Mouse (Mus musculus): Measurements from ENCODE around the gene Cryl1. TPM values are rescaled to one million over a fixed set of nuclear protein-coding genes. Genes with fewer than 3 reads are reported as not detected.

The Cryl1 gene
- polyA plus RNA-seq, 1 experiment from 2014 or later: 12.2 TPM

- H3K27ac ChIP-seq (replicated peaks): no peak overlapping the region; the same call in 1 of the 2 replicates
- WGBS: 45% methylated on average over 3 of the region's 3 CpGs
- H3K4me2 ChIP-seq: no peak overlapping the region
- no peak for ATAC-seq (ENCODE audit: low FRiP score)
- H3K9ac ChIP-seq (replicated peaks): no peak overlapping the region
- H3K4me3 ChIP-seq (replicated peaks): no peak overlapping the region
- no peaks in the 10 kb centered on the region for H3K36me3 ChIP-seq
- H3K9me3 ChIP-seq (replicated peaks): no peaks in the 10 kb centered on the region
- 0 out of 2 replicates have a peak, but pooled peaks cover 4% of the 10 kb centered on the region for H3K4me1 ChIP-seq
- H3K27me3 ChIP-seq (replicated peaks): no peaks in the 10 kb centered on the region
Observed at GRCm38 (mm10) chr14:57315976-57316375, 82.4 kb downstream of the Cryl1 start.

GRCm38 (mm10) chr14:57315551-57315950 lies 82.8 kb downstream of the Cryl1 start:
- Histone ChIP-seq H3K9ac (replicated peaks) (no peak overlapping the region), H3K4me1 (0 out of 2 replicates have a peak, but pooled peaks cover 4% of the 10 kb centered on the region), H3K36me3 (no peaks in the 10 kb centered on the region), H3K4me2 (no peak overlapping the region), H3K9me3 (replicated peaks) (no peaks in the 10 kb centered on the region), H3K27me3 (replicated peaks) (no peaks in the 10 kb centered on the region), H3K4me3 (replicated peaks) (no peak overlapping the region), H3K27ac (replicated peaks) (no peak overlapping the region)
- no peak for ATAC-seq (ENCODE audit: low FRiP score)
- 61% methylated on average over 7 of the region's 7 CpGs for WGBS

GRCm38 (mm10) chr14:57301600-57302230 lies 96.6 kb downstream of the Cryl1 start:
- WGBS: 85% methylated on average over 11 of the region's 11 CpGs
- Histone ChIP-seq H3K4me3 (replicated peaks) (no peak overlapping the region), H3K4me1 (no peaks in the 10 kb centered on the region), H3K9me3 (replicated peaks) (no peaks in the 10 kb centered on the region), H3K36me3 (no peaks in the 10 kb centered on the region), H3K27ac (replicated peaks) (no peak overlapping the region), H3K9ac (replicated peaks) (no peak overlapping the region), H3K27me3 (replicated peaks) (no peaks in the 10 kb centered on the region), H3K4me2 (no peak overlapping the region)
- ATAC-seq (ENCODE audit: low FRiP score): no peak

GRCm38 (mm10) chr14:57300530-57300929 lies 97.8 kb downstream of the Cryl1 start:
- 57% methylated on average over 2 of the region's 2 CpGs for WGBS
- no peak overlapping the region for H3K4me3 ChIP-seq (replicated peaks)
- ATAC-seq (ENCODE audit: low FRiP score): no peak

GRCm38 (mm10) chr14:57297672-57298071 lies 100.7 kb downstream of the Cryl1 start:
- Histone ChIP-seq H3K36me3 (no peaks in the 10 kb centered on the region), H3K27me3 (replicated peaks) (no peaks in the 10 kb centered on the region), H3K4me2 (no peak overlapping the region), H3K27ac (replicated peaks) (no peak overlapping the region), H3K4me3 (replicated peaks) (no peak overlapping the region), H3K9me3 (replicated peaks) (no peaks in the 10 kb centered on the region), H3K9ac (replicated peaks) (no peak overlapping the region), H3K4me1 (no peaks in the 10 kb centered on the region)
- WGBS: 52% methylated on average over 5 of the region's 5 CpGs
- no peak for ATAC-seq (ENCODE audit: low FRiP score)

More at GRCm38 (mm10) chr14:57300530-57300929, 97.8 kb downstream of the Cryl1 start:
- H3K9ac ChIP-seq (replicated peaks): no peak overlapping the region
- no peak overlapping the region for H3K27ac ChIP-seq (replicated peaks)
- no peaks in the 10 kb centered on the region for H3K27me3 ChIP-seq (replicated peaks)
- H3K36me3 ChIP-seq: no peaks in the 10 kb centered on the region
- H3K4me2 ChIP-seq: no peak overlapping the region
- no peaks in the 10 kb centered on the region for H3K9me3 ChIP-seq (replicated peaks)
- no peaks in the 10 kb centered on the region for H3K4me1 ChIP-seq

- no peak for ATAC-seq (ENCODE audit: low FRiP score)
- Histone ChIP-seq H3K4me3 (replicated peaks) (no peak overlapping the region), H3K4me1 (no peaks in the 10 kb centered on the region)
Observed at GRCm38 (mm10) chr14:57291399-57291942, 106.9 kb downstream of the Cryl1 start.

GRCm38 (mm10) chr14:57289105-57289504 lies 109.2 kb downstream of the Cryl1 start:
- Histone ChIP-seq H3K9ac (replicated peaks) (no peak overlapping the region), H3K9me3 (replicated peaks) (no peaks in the 10 kb centered on the region), H3K36me3 (no peaks in the 10 kb centered on the region), H3K27me3 (replicated peaks) (no peaks in the 10 kb centered on the region), H3K4me2 (no peak overlapping the region), H3K4me3 (replicated peaks) (no peak overlapping the region), H3K4me1 (no peaks in the 10 kb centered on the region), H3K27ac (replicated peaks) (no peak overlapping the region)
- no peak for ATAC-seq (ENCODE audit: low FRiP score)
- WGBS: 24% methylated on average over 9 of the region's 9 CpGs

More at GRCm38 (mm10) chr14:57291399-57291942, 106.9 kb downstream of the Cryl1 start:
- Histone ChIP-seq H3K4me2 (no peak overlapping the region), H3K27ac (replicated peaks) (no peak overlapping the region), H3K36me3 (no peaks in the 10 kb centered on the region), H3K9ac (replicated peaks) (no peak overlapping the region), H3K27me3 (replicated peaks) (no peaks in the 10 kb centered on the region), H3K9me3 (replicated peaks) (no peaks in the 10 kb centered on the region)
- WGBS: 87% methylated on average over 7 of the region's 7 CpGs

GRCm38 (mm10) chr14:57283816-57284215 lies 114.5 kb downstream of the Cryl1 start:
- no peak overlapping the region for H3K4me3 ChIP-seq (replicated peaks)
- no peak overlapping the region for H3K9ac ChIP-seq (replicated peaks)
- no peaks in the 10 kb centered on the region for H3K9me3 ChIP-seq (replicated peaks)
- no peaks in the 10 kb centered on the region for H3K36me3 ChIP-seq
- no peaks in the 10 kb centered on the region for H3K27me3 ChIP-seq (replicated peaks)
- no peaks in the 10 kb centered on the region for H3K4me1 ChIP-seq
- ATAC-seq (ENCODE audit: low FRiP score): no peak
- 76% methylated on average over 5 of the region's 5 CpGs for WGBS
- no peak overlapping the region for H3K27ac ChIP-seq (replicated peaks)
- H3K4me2 ChIP-seq: no peak overlapping the region

GRCm38 (mm10) chr14:57282591-57282990 lies 115.7 kb downstream of the Cryl1 start:
- no peak overlapping the region for H3K4me3 ChIP-seq (replicated peaks)
- H3K27ac ChIP-seq (replicated peaks): no peak overlapping the region
- WGBS: 40% methylated on average over 2 of the region's 2 CpGs
- ATAC-seq (ENCODE audit: low FRiP score): no peak
- H3K27me3 ChIP-seq (replicated peaks): no peaks in the 10 kb centered on the region
- H3K4me2 ChIP-seq: no peak overlapping the region
- no peaks in the 10 kb centered on the region for H3K9me3 ChIP-seq (replicated peaks)
- no peaks in the 10 kb centered on the region for H3K36me3 ChIP-seq
- H3K4me1 ChIP-seq: no peaks in the 10 kb centered on the region
- no peak overlapping the region for H3K9ac ChIP-seq (replicated peaks)

- no peaks in the 10 kb centered on the region for H3K27me3 ChIP-seq (replicated peaks)
- no peak overlapping the region for H3K4me2 ChIP-seq
- no peaks in the 10 kb centered on the region for H3K36me3 ChIP-seq
- H3K4me3 ChIP-seq (replicated peaks): no peak overlapping the region
- WGBS: 95% methylated on average over 3 of the region's 3 CpGs
- no peak overlapping the region for H3K9ac ChIP-seq (replicated peaks)
- no peaks in the 10 kb centered on the region for H3K9me3 ChIP-seq (replicated peaks)
- no peak overlapping the region for H3K27ac ChIP-seq (replicated peaks)
- H3K4me1 ChIP-seq: no peaks in the 10 kb centered on the region
- no peak for ATAC-seq (ENCODE audit: low FRiP score)
Observed at GRCm38 (mm10) chr14:57280835-57281234, 117.5 kb downstream of the Cryl1 start.

- H3K4me2 ChIP-seq: no peak overlapping the region
- 91% methylated on average over 7 of the region's 7 CpGs for WGBS
Observed at GRCm38 (mm10) chr14:57276481-57277012, 121.8 kb downstream of the Cryl1 start.

GRCm38 (mm10) chr14:57272341-57272740 lies 126.0 kb downstream of the Cryl1 start:
- H3K9me3 ChIP-seq (replicated peaks): no peaks in the 10 kb centered on the region
- H3K27me3 ChIP-seq (replicated peaks): no peaks in the 10 kb centered on the region
- H3K4me3 ChIP-seq (replicated peaks): no peak overlapping the region
- no peaks in the 10 kb centered on the region for H3K36me3 ChIP-seq
- 81% methylated on average over 1 of the region's 1 CpGs for WGBS
- no peak for ATAC-seq (ENCODE audit: low FRiP score)
- no peak overlapping the region for H3K9ac ChIP-seq (replicated peaks)
- H3K4me1 ChIP-seq: no peaks in the 10 kb centered on the region
- no peak overlapping the region for H3K27ac ChIP-seq (replicated peaks)
- no peak overlapping the region for H3K4me2 ChIP-seq

More at GRCm38 (mm10) chr14:57276481-57277012, 121.8 kb downstream of the Cryl1 start:
- Histone ChIP-seq H3K27me3 (replicated peaks) (no peaks in the 10 kb centered on the region), H3K9ac (replicated peaks) (no peak overlapping the region), H3K27ac (replicated peaks) (no peak overlapping the region), H3K4me1 (no peaks in the 10 kb centered on the region), H3K9me3 (replicated peaks) (no peaks in the 10 kb centered on the region), H3K4me3 (replicated peaks) (no peak overlapping the region), H3K36me3 (no peaks in the 10 kb centered on the region)
- ATAC-seq (ENCODE audit: low FRiP score): no peak
